Mouse (Mus musculus) kidney, embryonic 14.5 days (tissue): Measurements from ENCODE around the gene Fxyd2. TPM values are rescaled to one million over a fixed set of nuclear protein-coding genes. Genes with fewer than 3 reads are reported as not detected.

Source experiments
- ATAC-seq: fragments of 200-750 bp; cut with Nextera tagmentation; 2 replicates; pipeline ENCODE4 v1.8.0; 2017; ENCODE audit warnings: moderate number of reproducible peaks, mild to moderate bottlenecking, moderate TSS enrichment, moderate library complexity; ENCODE audit not compliant: low FRiP score, low TSS enrichment
- H3K27ac ChIP-seq: fragments of 300-500 bp; sonication (generic); 2 replicates; pipeline ENCODE4 v1.5.1; 2014; ENCODE audit warnings: low read depth, mild to moderate bottlenecking, low read length, moderate library complexity, mixed read lengths
- H3K27me3 ChIP-seq: fragments of 300-500 bp; sonication (generic); 2 replicates; pipeline ENCODE4 v1.6.1; 2014; ENCODE audit warnings: mild to moderate bottlenecking, low read length; ENCODE audit not compliant: control insufficient read depth, insufficient read depth
- H3K36me3 ChIP-seq: fragments of 300-500 bp; sonication (generic); 2 replicates; pipeline ENCODE4 v1.6.1; 2014; ENCODE audit warnings: low read length, mixed read lengths; ENCODE audit not compliant: control insufficient read depth, insufficient read depth
- H3K4me1 ChIP-seq: fragments of 300-500 bp; sonication (generic); 2 replicates; pipeline ENCODE4 v1.6.1; 2014; ENCODE audit warnings: low read length, mixed read lengths; ENCODE audit not compliant: control insufficient read depth, insufficient read depth
- H3K4me2 ChIP-seq: fragments of 300-500 bp; sonication (generic); replicated peaks from 2 replicates; pipeline ENCODE4 v1.6.1; 2014; ENCODE audit warnings: low read depth, mild to moderate bottlenecking, low read length
- H3K4me3 ChIP-seq: fragments of 300-500 bp; sonication (generic); 2 replicates; pipeline ENCODE4 v1.5.1; 2014; ENCODE audit warnings: mild to moderate bottlenecking, low read length
- H3K9ac ChIP-seq: fragments of 300-500 bp; sonication (generic); 2 replicates; pipeline ENCODE4 v1.6.1; 2014; ENCODE audit warnings: low read depth, mild to moderate bottlenecking, low read length, moderate library complexity
- H3K9me3 ChIP-seq: fragments of 300-500 bp; sonication (generic); 2 replicates; pipeline ENCODE4 v1.6.1; 2016; ENCODE audit warnings: low read length; ENCODE audit not compliant: control insufficient read depth
- whole genome bisulfite sequencing: fragments of 180-500 bp; shearing (Covaris S2); extraction: QIAGEN DNeasy Blood & Tissue Kit; methylation state at CpG from one replicate; pipeline ENCODE4 v1.1.7; 2014; 5-methylcytosine and 5-hydroxymethylcytosine counted together
- polyA plus RNA-seq: library from polyadenylated mRNA; unstranded; fragments of >200 nt; fragmentation: Nextera tagmentation; extraction: Ambion mirVana; gene quantifications from 2 replicates; pipeline ENCODE4 v1.2.1, GENCODE M21; 2014

Fxyd2 gene
- polyA plus RNA-seq, 1 experiment from 2014 or later = 153 TPM

GRCm38 (mm10) chr9:45412287-45412686 is 12.8 kb downstream of the Fxyd2 start:
- WGBS = 6% methylated on average over 10 of the region's 10 CpGs
- peaks cover 5% of the 10 kb centered on the region; the same call in 1 of the 2 replicates for H3K27me3 ChIP-seq
- H3K36me3 ChIP-seq = no peaks in the 10 kb centered on the region
- 0 out of 2 replicates have a peak, but pooled peaks cover 4% of the 10 kb centered on the region for H3K4me1 ChIP-seq
- H3K9ac ChIP-seq = no peak overlapping the region
- no peak overlapping the region for H3K27ac ChIP-seq
- H3K9me3 ChIP-seq = no peaks in the 10 kb centered on the region
- peak; percentile 63 for ATAC-seq
- no peak overlapping the region for H3K4me3 ChIP-seq
- peak overlapping the region; percentile 39 for H3K4me2 ChIP-seq

- no peaks in the 10 kb centered on the region for H3K36me3 ChIP-seq
These were observed 13.4 kb downstream of the Fxyd2 start for GRCm38 (mm10) chr9:45412700-45413477.

GRCm38 (mm10) chr9:45413478-45414140 is 14.1 kb downstream of the Fxyd2 start:
- H3K27ac ChIP-seq = no peak overlapping the region
- no peaks in the 10 kb centered on the region for H3K9me3 ChIP-seq
- ATAC-seq = no peak
- no peak overlapping the region for H3K4me2 ChIP-seq
- H3K36me3 ChIP-seq = no peaks in the 10 kb centered on the region
- 0 out of 2 replicates have a peak, but pooled peaks cover 4% of the 10 kb centered on the region for H3K4me1 ChIP-seq
- no peak overlapping the region for H3K4me3 ChIP-seq
- no peak overlapping the region for H3K9ac ChIP-seq
- peaks cover 5% of the 10 kb centered on the region; the same call in 1 of the 2 replicates for H3K27me3 ChIP-seq
- WGBS = 51% methylated on average over 5 of the region's 5 CpGs

More at GRCm38 (mm10) chr9:45412700-45413477, 13.4 kb downstream of the Fxyd2 start:
- H3K9me3 ChIP-seq = no peaks in the 10 kb centered on the region
- 0 out of 2 replicates have a peak, but pooled peaks cover 4% of the 10 kb centered on the region for H3K4me1 ChIP-seq
- peaks cover 5% of the 10 kb centered on the region; the same call in 1 of the 2 replicates for H3K27me3 ChIP-seq
- WGBS = 69% methylated on average over 4 of the region's 4 CpGs
- no peak overlapping the region for H3K27ac ChIP-seq
- no peak overlapping the region for H3K4me3 ChIP-seq
- H3K4me2 ChIP-seq = no peak overlapping the region
- no peak overlapping the region for H3K9ac ChIP-seq
- ATAC-seq = no peak

GRCm38 (mm10) chr9:45415912-45416311 is 16.4 kb downstream of the Fxyd2 start:
- no peak for ATAC-seq
- H3K27me3 ChIP-seq = no peaks in the 10 kb centered on the region
- WGBS = 54% methylated on average over 4 of the region's 4 CpGs

GRCm38 (mm10) chr9:45417245-45417644 is 17.8 kb downstream of the Fxyd2 start:
- 21% methylated on average over 8 of the region's 8 CpGs for WGBS
- no peaks in the 10 kb centered on the region for H3K36me3 ChIP-seq
- H3K9ac ChIP-seq = no peak overlapping the region
- 0 out of 2 replicates have a peak, but pooled peaks cover under 1% of the 10 kb centered on the region for H3K4me1 ChIP-seq
- no peak for ATAC-seq
- H3K27me3 ChIP-seq = no peaks in the 10 kb centered on the region
- H3K27ac ChIP-seq = no peak overlapping the region
- H3K9me3 ChIP-seq = no peaks in the 10 kb centered on the region
- H3K4me2 ChIP-seq = no peak overlapping the region
- H3K4me3 ChIP-seq = no peak overlapping the region

More at GRCm38 (mm10) chr9:45415912-45416311, 16.4 kb downstream of the Fxyd2 start:
- Histone ChIP-seq H3K9ac (no peak overlapping the region), H3K27ac (no peak overlapping the region), H3K4me2 (no peak overlapping the region), H3K9me3 (no peaks in the 10 kb centered on the region), H3K36me3 (no peaks in the 10 kb centered on the region), H3K4me1 (0 out of 2 replicates have a peak, but pooled peaks cover 4% of the 10 kb centered on the region), H3K4me3 (no peak overlapping the region)

- 63% methylated on average over 8 of the region's 8 CpGs for WGBS
- H3K36me3 ChIP-seq = no peaks in the 10 kb centered on the region
- H3K9me3 ChIP-seq = no peaks in the 10 kb centered on the region
- no peaks in the 10 kb centered on the region for H3K4me1 ChIP-seq
- no peaks in the 10 kb centered on the region for H3K27me3 ChIP-seq
- ATAC-seq = no peak
- H3K4me2 ChIP-seq = no peak overlapping the region
- H3K4me3 ChIP-seq = no peak overlapping the region
- no peak overlapping the region for H3K9ac ChIP-seq
- H3K27ac ChIP-seq = no peak overlapping the region
These were observed 18.8 kb downstream of the Fxyd2 start for GRCm38 (mm10) chr9:45418252-45418651.

- 64% methylated on average over 8 of the region's 8 CpGs for WGBS
- Histone ChIP-seq H3K9me3 (no peaks in the 10 kb centered on the region), H3K4me1 (no peaks in the 10 kb centered on the region), H3K4me3 (no peak overlapping the region), H3K36me3 (no peaks in the 10 kb centered on the region), H3K4me2 (no peak overlapping the region), H3K27me3 (no peaks in the 10 kb centered on the region), H3K9ac (no peak overlapping the region), H3K27ac (no peak overlapping the region)
- no peak for ATAC-seq
These were observed 21.7 kb downstream of the Fxyd2 start for GRCm38 (mm10) chr9:45421209-45421608.

- Histone ChIP-seq H3K4me2 (no peak overlapping the region), H3K27ac (no peak overlapping the region), H3K4me1 (no peaks in the 10 kb centered on the region), H3K9me3 (no peaks in the 10 kb centered on the region), H3K4me3 (no peak overlapping the region), H3K27me3 (no peaks in the 10 kb centered on the region), H3K36me3 (no peaks in the 10 kb centered on the region), H3K9ac (no peak overlapping the region)
- no peak for ATAC-seq
- WGBS = 77% methylated on average over 7 of the region's 7 CpGs
These were observed 23.4 kb downstream of the Fxyd2 start for GRCm38 (mm10) chr9:45422761-45423298.
